Mouse (Mus musculus) bone marrow macrophage, adult 2 months (primary cell): ENCODE results near the gene Clip1.

Experiments used
- CTCF ChIP-seq: IDR thresholded peaks from 2 replicates; pipeline ENCODE4 v1.5.1; 2012; ENCODE audit warnings: low read depth, mild to moderate bottlenecking, low read length, moderate library complexity
- POLR2A ChIP-seq: IDR thresholded peaks from 2 replicates; pipeline ENCODE4 v1.6.1; 2012; ENCODE audit warnings: mild to moderate bottlenecking, low read depth, low read length, borderline replicate concordance

GRCm38 (mm10) chr5:123682372-123682771 is 2.0 kb downstream of the Clip1 start:
- TF ChIP-seq POLR2A (no peak), CTCF (no peak)
